Mouse (Mus musculus): ENCODE measurements around the gene Calm1.

The Calm1 gene

DNA sequence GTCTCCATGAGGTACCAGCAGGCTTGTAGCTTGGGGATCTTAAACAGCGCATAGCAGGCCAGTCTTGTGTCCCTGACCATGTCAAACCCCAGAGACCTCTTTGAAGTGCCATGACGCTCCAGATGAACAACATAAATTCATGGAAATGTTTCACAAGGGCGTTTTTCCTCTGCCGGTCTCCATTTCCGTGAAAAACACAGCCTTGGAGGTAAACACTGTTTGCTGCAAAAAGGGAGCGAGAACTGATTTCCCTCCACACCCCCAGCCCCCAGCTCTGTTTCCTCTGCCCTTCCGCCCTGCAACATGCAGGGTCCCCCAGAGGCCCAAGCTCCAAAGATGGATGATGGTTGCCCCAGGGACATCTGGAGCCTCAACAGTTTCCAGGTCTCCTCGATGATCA is 24.3 kb downstream of the Calm1 start:
- no peak for DNase-seq (ENCODE audit: low spot score in 2 of 2)

DNA sequence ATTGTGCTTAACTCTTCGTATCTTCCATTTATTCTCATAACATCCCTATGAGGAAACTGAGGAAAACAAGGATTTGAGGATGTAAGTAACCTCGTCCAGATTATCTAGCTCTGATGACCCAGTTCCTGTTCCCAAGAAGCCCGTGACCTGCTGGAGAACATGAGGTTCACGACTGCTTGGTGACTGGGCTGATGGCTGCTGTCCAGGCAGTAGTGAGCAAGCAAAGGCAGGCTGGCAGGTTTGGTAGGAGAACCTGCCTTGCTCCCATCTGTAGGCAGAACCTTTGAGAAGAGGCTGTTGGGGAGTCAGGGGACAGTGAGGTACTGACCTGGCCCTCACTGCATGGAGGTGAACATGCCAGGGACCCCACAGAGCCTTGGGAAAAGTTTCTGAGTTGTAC is 26.0 kb downstream of the Calm1 start:
- DNase-seq (ENCODE audit: low spot score in 2 of 2), result no peak

DNA sequence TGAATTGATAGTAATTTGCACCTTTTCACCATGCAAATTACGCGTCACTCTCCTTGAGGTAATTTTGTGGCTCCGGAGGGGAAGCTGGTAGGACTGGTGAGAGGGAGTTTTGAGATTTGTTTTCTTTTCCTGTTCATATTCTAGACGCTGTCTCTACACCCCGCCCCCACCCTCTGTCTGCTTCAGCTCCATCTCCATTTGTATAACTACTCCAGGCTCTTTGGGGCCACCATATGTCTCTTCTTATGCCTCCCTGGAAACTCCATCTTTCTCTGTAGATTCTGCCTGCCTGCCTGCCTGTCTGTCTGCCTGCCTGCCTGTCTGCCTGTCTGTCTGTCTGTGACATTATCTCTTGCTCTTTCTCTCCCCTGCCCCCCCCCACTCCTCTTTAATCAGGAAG is 26.8 kb downstream of the Calm1 start:
- DNase-seq (ENCODE audit: low spot score in 2 of 2), result no peak

DNA sequence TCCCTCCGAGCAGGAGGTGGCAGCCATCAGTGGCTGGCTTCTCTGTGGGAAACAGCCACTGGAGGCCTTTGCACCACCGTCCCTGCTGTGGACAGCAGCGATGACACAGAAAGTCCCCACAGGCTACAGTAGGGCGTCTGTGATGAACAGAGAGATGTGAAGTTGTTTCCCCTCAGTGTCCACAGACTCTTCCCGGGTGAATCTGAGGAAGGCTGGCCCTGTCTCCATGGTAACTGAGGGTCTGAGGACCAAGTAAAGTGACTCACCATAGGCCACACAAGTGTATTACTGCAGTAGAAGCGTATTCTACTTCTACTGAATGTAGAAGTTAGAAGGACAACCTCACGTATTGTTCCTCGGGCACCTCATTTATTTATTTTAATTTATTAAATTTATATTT is 27.4 kb downstream of the Calm1 start:
- DNase-seq (ENCODE audit: low spot score in 2 of 2), result no peak

DNA sequence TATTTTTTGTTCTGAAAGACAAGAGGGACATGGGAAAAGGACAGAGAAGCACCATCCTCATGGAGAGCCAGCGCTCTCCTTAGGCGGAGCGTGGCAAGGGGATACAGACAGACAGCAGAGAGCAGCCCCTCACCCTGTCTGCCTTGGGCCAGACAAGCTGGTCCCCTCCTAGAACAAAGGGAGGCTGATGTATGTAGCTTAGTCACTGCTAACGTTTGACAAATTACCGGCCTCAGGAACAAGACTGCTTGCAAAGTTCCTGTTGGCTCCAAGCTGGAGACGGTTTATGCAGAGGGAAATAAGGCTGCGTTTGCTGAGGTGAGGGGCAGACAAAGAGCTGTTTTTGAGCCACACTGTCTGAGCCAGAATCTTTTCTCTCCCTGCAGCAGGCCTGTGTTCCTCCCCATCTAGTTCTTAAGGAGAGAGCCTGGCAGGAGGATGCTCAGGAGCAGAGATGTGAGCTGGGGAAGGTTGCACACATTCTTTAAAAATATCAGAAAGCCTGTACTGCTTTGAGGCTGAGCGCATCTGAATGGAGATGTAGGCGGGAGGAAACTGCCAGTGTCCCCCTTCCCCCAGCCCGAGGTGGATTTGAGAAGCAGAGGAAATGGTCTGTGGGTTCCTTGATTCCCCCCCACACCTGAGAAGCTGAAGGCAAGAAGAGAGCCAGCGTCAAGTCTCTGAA is 28.9 kb downstream of the Calm1 start:
- DNase-seq (ENCODE audit: low spot score in 2 of 2), result no peak

DNA sequence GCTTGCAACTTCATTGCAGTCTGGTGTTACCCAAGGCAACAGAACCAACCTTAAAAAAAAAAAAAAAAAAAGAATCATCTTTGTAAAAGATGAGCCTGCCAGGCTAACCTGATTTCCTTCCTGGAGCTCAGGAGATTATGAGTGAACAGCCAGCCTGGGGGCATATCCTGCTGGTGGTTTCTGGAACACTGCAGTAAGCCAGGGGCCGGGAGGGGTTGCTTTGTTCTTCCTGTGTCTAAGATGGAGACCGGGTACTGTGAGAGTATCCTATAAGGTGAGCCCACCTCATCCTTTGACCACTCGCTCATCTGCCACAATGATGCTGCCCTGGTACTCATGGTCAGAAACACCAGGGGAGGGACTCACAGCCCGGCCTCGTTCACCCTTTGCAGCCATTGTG is 35.0 kb downstream of the Calm1 start:
- no peak for DNase-seq (ENCODE audit: low spot score in 2 of 2)

DNA sequence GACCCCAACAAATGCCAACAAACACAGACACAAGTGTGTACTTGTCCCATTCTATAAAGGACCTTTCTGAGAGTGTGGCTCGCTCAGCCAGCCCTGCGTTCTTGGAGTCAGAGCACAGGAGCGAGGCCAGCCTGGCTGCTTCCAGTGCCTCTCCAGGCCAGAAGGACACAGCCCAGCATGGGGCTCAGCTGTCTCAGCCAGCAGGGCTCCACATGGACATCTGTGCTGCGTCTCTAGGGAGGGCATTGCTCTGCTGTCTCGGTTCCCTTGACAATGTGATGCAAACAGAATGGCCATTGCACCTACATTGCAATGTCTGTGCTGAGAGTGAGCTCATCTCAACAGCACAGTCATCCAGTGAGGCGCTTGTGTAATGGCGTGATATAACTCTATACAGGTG is 35.7 kb downstream of the Calm1 start:
- DNase-seq (ENCODE audit: low spot score in 2 of 2), result no peak

DNA sequence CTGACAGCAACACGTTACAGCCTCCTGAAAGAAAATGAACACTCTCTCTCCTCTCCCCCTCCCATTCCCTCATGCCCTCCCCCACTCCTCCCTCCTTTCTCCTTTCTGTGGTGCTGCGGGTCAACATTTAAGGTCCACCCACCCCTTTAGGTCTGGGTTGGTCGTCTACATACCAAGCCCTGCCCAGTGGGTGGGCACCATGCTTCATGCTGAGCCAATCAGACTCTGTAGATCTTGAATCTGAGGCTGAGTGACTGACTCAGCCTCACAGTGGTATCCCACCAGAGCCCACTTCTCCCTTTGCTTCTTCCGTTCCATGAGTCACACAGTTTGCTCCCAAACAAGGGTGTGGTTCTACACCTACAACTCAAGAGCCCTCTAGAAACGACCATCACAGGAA is 36.2 kb downstream of the Calm1 start:
- DNase-seq (ENCODE audit: low spot score in 2 of 2), result no peak

DNA sequence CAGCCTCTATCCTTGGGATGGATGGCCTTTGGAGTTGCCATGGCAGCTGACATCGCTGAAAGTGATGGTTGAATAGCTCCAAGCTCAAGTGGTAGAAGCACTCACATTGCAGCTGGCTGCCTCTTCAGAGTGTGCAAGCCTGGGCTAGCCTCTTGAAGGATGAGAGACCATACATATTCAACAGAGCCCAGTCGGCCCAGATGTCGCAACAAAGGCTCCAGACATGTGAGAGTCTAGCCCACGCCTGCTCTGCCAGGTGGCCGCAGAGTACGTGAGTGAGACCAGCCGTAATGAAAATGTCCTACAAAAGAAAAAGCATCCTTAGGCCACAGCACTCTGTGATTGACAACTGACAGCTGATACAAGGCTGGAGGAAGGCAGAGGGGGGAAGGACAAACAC is 40.2 kb downstream of the Calm1 start:
- DNase-seq (ENCODE audit: low spot score in 2 of 2), result no peak

DNA sequence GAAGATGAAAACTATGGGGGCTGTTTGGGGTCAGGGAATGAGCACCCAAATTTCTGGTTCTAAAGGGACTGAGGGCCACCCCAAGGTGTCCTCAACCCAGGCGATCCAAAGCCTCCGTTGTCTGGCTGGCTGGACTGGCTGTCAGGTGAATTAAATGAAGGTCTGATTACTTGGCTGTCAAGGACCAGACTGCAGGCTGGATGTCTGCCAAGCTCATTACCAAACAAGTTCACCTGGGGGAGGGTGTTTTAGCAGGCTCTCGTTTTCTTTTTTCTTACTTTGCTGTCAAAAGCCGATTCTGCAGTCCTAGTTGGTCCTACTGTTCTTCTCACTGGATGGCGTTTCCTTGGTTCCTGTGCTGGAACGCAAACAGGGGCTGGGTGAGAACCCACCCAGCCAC is 40.6 kb downstream of the Calm1 start:
- no peak for DNase-seq (ENCODE audit: low spot score in 2 of 2)

DNA sequence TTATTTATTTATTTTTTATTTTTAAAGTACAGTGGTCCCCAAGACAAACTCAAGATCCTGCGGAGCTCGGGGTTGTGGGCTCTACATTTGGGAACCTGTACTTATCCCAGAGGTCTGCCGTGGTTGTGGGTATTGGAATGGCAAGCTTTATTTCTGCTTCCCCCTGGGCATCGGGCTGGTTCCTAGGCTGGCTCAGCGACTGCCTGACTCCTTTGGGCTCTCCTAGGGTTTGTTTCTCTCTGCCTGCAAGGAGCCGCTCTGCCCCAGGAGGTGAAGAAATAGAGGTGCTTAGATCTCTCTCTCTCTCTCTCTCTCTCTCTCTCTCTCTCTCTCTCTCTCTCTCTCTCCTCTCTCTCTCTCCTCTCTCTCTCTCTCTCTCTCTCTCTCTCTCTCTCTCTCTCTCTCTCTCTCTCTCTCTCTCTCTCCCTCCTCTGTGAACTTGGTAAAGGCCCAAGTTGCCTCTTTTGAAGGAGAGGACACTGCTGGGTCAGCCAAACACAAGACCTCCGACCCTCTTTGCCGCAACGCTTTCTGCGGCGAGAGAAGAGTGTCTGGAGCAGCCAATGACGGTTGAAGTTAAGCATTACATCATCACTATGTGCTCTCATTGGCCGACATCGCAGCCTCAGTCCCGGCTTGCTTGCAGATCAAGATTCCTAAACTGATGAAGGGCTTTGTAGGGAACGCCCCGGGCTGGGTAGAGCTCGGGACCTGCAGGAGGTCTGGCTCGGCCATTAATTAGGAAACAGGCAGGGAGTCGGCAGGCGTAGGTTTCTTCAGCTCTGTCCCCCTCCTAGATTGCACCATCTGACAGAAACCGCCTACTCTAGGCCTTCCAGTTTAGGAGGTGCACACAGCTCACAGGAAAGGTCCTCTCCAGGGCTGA is 42.9 kb downstream of the Calm1 start:
- no peak for DNase-seq (ENCODE audit: low spot score in 2 of 2)

DNA sequence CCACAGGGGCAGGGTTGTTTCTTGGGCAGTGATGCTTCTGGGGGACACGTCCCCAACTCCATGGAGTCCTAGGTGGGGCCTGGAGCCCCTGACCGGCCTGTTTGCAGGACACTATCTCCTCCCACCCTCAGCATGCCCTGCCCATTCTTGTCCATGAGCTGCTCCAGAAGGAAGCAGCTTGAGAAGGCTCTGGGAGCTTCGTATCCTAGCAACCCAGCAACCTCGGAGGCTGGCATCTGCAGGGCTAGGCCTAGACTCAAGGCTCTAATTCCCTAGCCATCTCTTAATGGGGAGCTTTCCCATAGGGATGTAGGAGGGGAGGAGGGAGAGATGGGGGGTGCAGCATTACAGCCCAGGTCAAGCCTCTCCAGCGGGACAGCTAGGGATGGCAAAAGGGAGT is 45.3 kb downstream of the Calm1 start:
- no peak for DNase-seq (ENCODE audit: low spot score in 2 of 2)

DNA sequence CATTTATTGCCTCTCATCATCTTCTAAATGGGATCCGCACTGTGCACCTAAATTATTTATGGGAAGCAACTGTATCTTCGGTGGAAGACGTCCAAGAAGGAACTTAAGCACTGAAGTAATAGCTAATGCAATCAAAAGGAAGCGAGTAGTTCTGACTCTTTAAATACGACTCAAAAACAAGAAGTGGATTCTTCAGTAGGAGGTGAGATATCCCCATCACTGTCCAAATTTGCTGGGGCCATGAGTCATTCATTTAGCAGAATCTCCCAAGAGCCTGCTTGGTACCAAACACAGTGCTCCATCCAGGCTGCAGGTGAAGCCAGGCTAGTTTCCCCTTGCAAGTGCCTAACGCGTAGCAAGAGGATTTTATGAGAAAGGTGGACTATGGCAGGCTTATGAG is 49.9 kb downstream of the Calm1 start:
- no peak for DNase-seq (ENCODE audit: low spot score in 2 of 2)

DNA sequence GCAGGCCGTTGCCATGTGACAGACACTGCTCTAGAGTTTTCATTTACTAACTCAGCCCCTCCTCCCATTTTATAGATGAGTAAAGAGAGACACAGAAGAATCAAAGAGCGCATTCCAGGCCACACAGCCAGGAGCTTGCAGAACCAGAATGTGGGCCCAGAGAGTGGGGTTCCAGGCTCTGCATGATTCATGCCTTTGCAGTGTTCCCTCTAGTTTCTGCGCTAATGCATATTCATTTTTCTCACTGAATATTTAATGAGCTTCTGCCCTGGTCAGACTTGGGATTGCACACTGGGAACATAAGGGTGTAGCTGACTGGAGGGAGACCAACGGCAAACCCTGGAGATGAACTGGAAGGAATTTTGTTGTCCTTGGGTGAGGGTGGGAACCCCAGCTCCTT is 55.2 kb downstream of the Calm1 start:
- DNase-seq (ENCODE audit: low spot score in 2 of 2), result no peak

DNA sequence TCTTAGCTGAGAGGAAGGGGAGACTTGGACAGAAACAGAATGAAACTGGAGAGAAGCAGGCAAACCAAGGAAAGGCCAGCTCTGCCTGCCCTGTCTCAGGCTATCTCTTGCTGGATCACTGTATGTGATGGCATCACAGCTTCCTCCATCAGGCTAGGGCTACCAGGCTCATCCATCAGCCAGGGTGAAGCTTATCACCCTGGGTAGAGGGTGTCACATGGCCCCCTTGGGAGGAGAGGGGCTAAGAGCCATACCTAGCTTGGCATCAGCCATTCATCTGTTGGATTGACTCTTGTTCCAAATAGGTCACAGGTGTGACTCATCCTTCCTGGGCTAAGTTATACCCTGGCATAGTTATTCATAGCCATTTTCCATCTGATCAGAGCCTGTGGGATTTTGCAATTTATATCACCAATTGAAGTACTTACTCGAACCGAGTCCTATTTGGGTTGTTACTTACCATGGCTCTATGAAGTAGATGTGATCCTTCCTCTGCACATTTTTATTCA is 56.3 kb downstream of the Calm1 start:
- no peak for DNase-seq (ENCODE audit: low spot score in 2 of 2)

DNA sequence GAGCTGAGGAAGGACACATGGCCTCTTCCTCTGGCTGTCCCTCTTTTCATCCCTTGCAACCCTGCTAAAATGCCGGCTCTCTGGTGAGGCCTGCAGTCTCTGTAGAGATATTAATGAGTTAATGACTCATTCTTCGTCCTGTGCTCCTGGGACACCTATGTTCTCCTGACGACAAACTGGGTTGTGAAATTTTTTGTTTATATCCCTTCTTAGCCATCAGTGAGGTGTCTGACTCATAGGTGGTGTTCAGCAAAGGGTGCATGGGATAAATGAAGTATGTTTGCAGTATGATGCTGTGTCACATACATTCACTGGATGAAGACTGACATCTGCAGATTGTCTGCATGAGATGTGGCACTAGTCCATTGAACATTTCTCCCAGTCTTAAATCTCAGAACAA is 58.5 kb downstream of the Calm1 start:
- no peak for DNase-seq (ENCODE audit: low spot score in 2 of 2)
